Mouse (Mus musculus): ENCODE results near the gene Phgdh.

- no peak for TF ChIP-seq CTCF (IDR thresholded peaks at IDR 0.05; ENCODE audit: control insufficient read depth, insufficient read depth, low read length)
- TF ChIP-seq POLR2A (IDR thresholded peaks at IDR 0.05; ENCODE audit: borderline replicate concordance, control insufficient read depth, low read depth, low read length) = no peak
Measured at GRCm38 (mm10) chr3:98279682-98280081, 60.1 kb downstream of the Phgdh start.
